Mouse (Mus musculus) CD8-positive naive resting alpha-beta T cell, adult 2 months (primary cell): Measurements from ENCODE around the gene Mlh1.
A peak's percentile ranks its signal among the peaks of the same experiment; 100 is the strongest.

ENCODE experiments used
- DNase-seq, 2 experiments: peaks; one replicate each; pipeline ENCODE4 v3.0.0; 2022; ENCODE audit warnings: low read depth in 2 of 2, low spot score in 2 of 2

Gene Mlh1

GRCm38 (mm10) chr9:111286468-111286867 is 14.9 kb upstream of the Mlh1 start:
- no peak for DNase-seq

- DNase-seq = no peak
Measured at GRCm38 (mm10) chr9:111285676-111286075, 14.1 kb upstream of the Mlh1 start.

GRCm38 (mm10) chr9:111285061-111285460 is 13.5 kb upstream of the Mlh1 start:
- DNase-seq = no peak

GRCm38 (mm10) chr9:111275156-111275555 is 3.6 kb upstream of the Mlh1 start:
- peak in 1 of 2 experiments; percentile 18 for DNase-seq

GRCm38 (mm10) chr9:111273958-111274357 is 2.4 kb upstream of the Mlh1 start:
- DNase-seq = no peak

GRCm38 (mm10) chr9:111272996-111273785 is 1.6 kb upstream of the Mlh1 start:
- no peak for DNase-seq

GRCm38 (mm10) chr9:111272356-111272755 is 765 bp upstream of the Mlh1 start:
- DNase-seq = peak; percentile 2 to 3

- DNase-seq = no peak
Measured at GRCm38 (mm10) chr9:111271056-111271433, 546 bp downstream of the Mlh1 start.

GRCm38 (mm10) chr9:111270606-111271005 is 985 bp downstream of the Mlh1 start:
- DNase-seq = no peak

- DNase-seq = no peak
Measured at GRCm38 (mm10) chr9:111267998-111268397, 3.6 kb downstream of the Mlh1 start.

- DNase-seq = no peak
Measured at GRCm38 (mm10) chr9:111261356-111261755, 10.2 kb downstream of the Mlh1 start.

- no peak for DNase-seq
Measured at GRCm38 (mm10) chr9:111260360-111260985, 11.1 kb downstream of the Mlh1 start.

GRCm38 (mm10) chr9:111252161-111252869 is 19.3 kb downstream of the Mlh1 start:
- no peak for DNase-seq

GRCm38 (mm10) chr9:111247682-111248246 is 23.8 kb downstream of the Mlh1 start:
- DNase-seq = no peak

- no peak for DNase-seq
Measured at GRCm38 (mm10) chr9:111245546-111245945, 26.0 kb downstream of the Mlh1 start.

GRCm38 (mm10) chr9:111243384-111243783 is 28.2 kb downstream of the Mlh1 start:
- no peak for DNase-seq

GRCm38 (mm10) chr9:111239821-111240220 is 31.8 kb downstream of the Mlh1 start:
- no peak for DNase-seq

GRCm38 (mm10) chr9:111237726-111238125 is 33.9 kb downstream of the Mlh1 start:
- no peak for DNase-seq

- DNase-seq = no peak
Measured at GRCm38 (mm10) chr9:111234701-111235100, 36.9 kb downstream of the Mlh1 start.

GRCm38 (mm10) chr9:111228446-111228845 is 43.1 kb downstream of the Mlh1 start:
- DNase-seq = no peak

GRCm38 (mm10) chr9:111223406-111223805 is 48.2 kb downstream of the Mlh1 start:
- no peak for DNase-seq

GRCm38 (mm10) chr9:111221580-111221979 is 50.0 kb downstream of the Mlh1 start:
- DNase-seq = no peak
